Mouse (Mus musculus): ENCODE measurements around the gene Nmur1.

DNA sequence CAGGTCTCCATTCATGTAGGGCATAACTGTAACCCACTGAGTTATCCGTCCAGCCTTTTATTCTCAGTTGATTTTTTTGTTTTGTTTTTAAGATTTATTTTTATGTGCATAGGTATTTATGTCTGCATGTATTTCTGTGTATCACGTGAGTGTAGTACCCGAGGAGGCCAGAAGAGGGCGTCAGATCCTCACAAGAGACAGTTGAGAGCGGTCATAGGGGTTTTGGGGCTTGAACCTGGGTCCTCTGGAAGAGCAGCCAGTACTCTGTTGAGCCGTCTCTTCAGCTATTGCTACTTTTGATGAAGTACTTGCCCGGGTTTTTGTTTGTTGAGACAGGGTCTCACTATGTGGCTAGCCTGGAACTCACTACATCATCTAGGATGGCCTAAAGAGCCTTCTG, 30.1 kb downstream of the Nmur1 start:
- no peak for TF ChIP-seq CTCF (IDR thresholded peaks at IDR 0.05; ENCODE audit: borderline replicate concordance, insufficient read depth, low read depth, low read length)
- TF ChIP-seq POLR2A (IDR thresholded peaks at IDR 0.05; ENCODE audit: borderline replicate concordance, insufficient read depth, low read length), result no peak
